Mouse (Mus musculus): Measurements from ENCODE around the gene Thsd7b. TPM values are rescaled to one million over a fixed set of nuclear protein-coding genes. Genes with fewer than 3 reads are reported as not detected.
"Not testable (repeated sequence)": the region's sequence is repeated elsewhere in the genome, so short reads cannot be mapped to it uniquely, and the experiment has no call there.

Thsd7b gene
- total RNA-seq, 2 experiments from 2014 or later, result 0.64 to 0.72 TPM

DNA sequence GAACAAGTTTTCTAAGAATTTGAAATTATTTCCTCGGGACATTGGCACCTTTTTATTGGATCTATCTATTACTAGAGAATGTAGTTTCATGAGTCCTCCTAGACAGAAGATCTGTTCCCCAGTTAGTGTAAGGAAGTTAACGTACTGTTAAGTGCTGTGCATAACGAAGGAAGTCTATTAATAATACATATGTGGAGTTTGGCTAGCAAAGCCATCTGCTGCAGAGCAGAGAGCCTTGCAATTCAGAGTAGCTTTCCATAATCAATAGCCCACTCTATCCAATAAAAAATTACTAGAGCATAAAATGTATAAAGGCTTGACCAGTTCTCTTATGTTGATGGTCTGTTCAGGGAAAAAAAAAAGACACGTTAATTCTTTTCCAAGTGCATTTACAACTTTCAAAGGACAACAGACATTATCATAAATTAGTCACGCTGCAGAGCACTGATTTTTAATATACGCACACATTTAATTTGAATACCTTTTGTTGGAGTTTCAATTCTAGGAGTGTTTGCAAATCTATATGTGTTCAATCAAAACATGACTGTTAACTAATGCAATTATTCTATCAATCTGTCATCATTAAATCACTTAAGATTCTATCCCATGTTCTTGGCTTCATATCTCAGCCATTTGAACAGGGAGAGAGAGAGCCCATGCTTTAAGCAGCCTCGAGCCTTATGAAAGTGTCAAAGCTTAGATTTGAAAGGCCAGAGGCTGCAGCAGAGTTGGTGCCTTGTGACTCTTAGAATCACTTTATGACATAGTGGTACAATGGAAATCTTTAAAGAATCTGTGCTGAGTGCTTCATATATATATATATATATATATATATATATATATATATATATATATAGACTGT lies 346.6 kb downstream of the Thsd7b start:
- DNase-seq, result no peak
- intact Hi-C loops (cut with DNase I), result no loop called here

DNA sequence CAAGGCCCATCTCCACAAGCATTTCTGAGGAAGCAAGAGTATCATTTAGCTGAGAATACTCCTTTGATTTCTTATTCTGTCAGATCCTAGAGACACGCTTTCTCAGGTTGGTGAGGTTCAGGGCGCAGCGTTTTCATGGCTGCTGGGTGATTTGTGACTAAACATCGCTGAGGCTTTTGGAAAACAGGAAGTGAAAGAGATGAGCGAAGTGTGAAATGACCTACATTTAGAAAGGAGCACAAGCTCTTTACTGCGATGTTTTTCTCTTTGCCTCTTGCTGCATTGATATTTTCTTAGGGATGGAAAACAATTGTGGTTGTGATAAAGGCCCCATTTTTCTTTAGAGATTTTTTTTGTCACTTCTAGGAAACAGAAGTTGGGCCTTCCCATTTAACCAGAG lies 351.4 kb downstream of the Thsd7b start:
- intact Hi-C loops (cut with DNase I), result no loop called here
- no peak for DNase-seq

DNA sequence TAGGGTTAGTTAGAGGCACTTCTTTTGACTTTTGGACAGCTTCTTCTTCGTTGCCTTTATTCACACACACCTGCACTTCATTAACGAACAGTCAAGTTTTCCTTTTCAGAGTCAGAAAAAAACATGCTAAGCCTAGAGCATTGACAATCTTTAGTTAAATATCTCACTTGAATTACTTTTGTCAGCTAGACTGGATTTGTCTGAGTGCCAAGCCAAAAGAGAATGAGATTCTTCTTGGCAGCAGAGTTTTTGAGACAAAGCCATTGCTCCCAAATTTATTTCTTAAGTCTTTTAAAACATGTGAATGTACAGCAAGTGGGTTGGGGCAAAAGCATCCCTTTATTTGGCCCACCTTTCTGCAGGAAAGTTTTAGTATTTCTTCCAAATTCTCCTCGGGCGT lies 362.0 kb downstream of the Thsd7b start:
- DNase-seq, result no peak
- intact Hi-C loops (cut with DNase I), result no loop called here

DNA sequence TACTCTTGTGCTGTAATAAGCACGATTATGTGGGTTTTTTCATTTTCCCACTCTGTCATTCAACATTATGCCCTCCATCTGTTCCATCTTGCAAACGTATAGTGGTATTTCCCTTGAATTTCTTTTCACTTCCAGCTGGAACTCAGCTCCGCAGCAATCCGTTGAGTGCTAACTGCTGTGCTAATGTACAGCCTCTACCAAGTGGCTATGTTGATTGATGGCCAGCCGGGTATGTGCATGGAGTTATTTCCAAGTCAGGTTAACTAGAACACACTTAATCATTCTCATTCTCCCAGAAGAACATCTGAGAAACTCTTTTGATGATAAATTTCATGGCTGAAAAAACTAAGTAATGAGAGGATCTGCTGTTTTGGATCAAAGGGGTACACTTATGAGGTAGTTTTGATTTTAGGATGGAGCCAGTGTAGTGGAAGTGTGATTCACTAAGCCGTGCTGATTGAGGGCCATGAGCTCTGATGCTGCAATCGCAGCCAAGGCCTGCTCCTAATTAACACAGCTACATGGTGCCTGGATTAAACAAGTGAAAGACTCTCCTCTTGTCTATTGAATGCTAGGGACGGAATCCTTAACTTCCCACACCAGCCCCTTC lies 371.3 kb downstream of the Thsd7b start:
- intact Hi-C loops (cut with DNase I), result no loop called here
- DNase-seq, result no peak

DNA sequence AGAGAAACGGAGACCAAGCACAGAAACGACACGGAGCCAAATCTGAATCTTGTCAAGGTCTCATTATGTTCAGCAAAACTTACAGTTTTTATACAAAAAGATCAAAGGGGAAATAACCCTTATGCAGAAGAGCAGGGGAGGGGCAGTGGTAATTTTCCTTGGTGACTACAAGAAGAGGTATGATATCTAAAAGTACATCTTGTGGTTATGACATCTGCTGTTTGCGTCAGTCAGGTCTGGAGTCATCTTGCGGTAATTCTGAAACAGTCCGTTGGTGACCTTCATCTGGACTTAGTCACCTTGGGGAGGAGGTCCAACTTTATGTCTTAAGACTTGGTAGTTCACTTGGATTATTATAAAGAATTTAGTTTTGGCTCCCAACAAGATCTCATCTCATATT lies 378.3 kb downstream of the Thsd7b start:
- DNase-seq; intact Hi-C loops (cut with DNase I): not testable (repeated sequence)

DNA sequence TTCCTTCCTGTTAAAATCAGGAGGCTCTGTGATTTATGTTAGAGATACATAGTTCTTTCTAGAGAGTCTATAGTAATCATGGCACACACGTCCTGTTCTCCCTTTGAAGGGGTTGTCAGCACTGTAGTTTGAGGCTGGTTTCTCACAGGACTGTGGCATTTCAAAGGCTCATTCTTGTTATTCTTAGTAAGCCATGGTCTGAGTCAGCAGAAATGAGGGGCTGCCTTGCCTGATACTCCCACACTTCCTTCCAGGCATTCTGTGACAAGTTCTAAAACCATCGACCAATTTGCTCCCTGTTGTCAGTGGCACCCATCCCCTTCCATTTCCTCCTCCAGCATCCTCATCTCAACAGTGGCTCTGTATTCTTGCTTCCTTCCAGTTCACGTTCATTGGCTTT lies 384.9 kb downstream of the Thsd7b start:
- DNase-seq, result no peak
- intact Hi-C loops (cut with DNase I), result no loop called here

DNA sequence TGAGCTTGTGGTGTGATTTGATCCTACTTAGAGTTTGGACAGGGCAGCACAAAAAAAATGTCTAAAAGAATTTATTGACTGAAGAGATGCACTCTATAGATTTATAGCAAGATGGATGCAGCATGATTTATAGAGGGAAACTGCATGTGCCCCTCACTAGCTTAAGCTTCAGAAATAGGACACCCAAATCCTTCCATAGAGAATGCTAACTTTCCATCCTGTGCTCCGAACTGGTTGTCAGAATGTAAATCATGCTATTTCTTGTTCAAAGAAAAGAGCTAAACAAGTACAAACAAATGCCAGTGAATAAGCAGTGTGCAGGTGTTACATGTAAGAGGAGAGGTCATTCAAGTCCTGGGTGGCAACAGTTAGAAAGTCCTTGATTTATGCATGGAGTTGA lies 402.8 kb downstream of the Thsd7b start:
- intact Hi-C loops (cut with DNase I), result no loop called here
- DNase-seq, result no peak

DNA sequence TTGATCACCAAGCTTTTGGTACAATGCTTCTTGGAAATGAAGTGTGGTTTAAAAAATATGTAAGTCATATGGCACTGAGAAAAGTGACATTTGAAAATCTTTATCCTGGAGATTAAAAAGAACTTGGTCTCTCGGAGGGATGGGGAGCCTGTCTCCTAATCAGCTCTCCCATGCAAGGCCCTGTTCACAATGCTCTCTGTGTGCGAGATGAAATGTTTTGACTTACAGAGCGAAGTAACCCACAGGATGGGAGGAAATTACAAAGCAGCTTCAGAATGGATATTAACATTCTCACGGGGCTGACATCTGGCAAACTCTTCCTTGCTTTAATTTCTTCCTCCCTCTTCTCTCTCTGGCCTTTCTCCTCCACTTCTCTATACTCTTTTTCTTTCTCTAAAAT lies 405.7 kb downstream of the Thsd7b start:
- intact Hi-C loops (cut with DNase I), result no loop called here
- no peak for DNase-seq

DNA sequence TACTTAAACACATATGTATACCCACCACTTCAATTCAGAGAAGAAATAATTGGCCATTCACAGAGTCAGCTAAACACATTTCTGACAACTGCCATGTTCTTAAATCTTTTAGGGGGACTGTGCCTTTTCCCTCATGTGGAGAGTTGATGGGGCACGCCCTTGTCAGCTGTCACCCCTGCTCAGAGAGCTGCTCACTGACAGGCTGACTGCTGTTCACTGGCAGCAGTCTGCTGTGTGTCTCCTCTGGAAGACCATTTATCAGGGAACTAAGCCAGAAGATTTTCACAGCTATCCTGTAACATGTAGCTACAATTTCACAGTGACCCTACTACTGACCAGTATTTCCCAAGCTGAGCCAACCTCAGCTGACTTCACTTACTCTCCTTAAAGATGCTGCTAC lies 432.6 kb downstream of the Thsd7b start:
- intact Hi-C loops (cut with DNase I), result no loop called here
- no peak for DNase-seq

DNA sequence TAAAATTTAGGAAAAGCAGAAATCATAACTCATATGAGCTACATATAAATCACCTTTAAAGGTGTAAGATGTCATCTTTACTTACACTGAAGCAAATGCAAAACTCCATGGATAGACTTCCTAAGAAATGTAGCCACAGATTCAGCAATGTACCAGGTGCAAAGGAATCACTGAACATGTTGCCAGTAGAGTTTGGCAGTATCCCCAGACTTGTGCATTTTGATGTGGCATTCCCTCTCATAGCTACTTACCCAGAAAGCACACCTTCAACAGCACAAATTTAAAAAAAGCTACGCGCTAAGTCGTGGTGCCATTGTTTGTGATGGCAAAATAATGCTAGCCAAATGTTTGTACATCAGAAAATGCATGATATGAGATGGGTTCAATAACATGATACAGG lies 439.6 kb downstream of the Thsd7b start:
- no peak for DNase-seq
- intact Hi-C loops (cut with DNase I), result loop anchor here (10.0 kb wide), 1 partner anchor 228 kb away; no protein-coding TSS in a partner anchor

DNA sequence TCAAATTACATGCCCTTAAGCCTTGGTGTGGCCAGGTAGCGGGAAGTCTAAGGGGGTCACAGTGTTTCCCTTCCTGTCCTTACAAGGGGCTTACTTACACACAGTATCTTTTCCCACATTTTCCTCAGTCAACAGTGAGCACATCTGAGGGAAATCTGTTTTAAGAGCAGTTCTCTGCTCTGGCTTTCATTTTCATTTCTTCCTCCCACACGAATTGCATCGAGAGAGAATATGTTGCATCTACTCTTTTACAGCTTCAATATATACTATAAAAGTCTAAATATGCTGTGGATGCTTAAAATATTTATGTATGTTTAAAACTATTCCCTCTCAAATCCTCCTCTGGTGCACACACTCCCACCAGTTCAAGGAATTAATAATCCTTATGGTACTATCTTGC lies 440.5 kb downstream of the Thsd7b start:
- no peak for DNase-seq
- intact Hi-C loops (cut with DNase I), result loop anchor here (10.0 kb wide), 1 partner anchor 229 kb away; no protein-coding TSS in a partner anchor

DNA sequence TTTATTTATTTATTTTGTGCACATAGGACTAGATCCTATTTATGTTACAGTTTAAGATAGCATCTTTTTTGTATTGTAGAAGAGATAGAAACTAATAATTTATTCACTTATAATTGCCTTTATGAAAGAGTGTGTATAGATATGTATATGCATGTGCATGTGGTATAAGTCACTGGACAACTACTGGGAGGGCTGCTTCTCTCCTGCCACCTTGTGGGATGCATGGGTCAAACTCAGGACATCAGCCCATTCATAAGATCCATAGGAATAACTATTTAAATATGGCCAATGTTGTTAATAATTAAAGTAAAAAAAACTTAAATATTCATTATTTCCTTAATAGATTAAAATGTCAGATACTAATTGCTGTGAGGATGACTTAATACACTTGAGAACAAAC lies 446.5 kb downstream of the Thsd7b start:
- intact Hi-C loops (cut with DNase I), result loop anchor here (10.0 kb wide), 1 partner anchor 235 kb away; no protein-coding TSS in a partner anchor

DNA sequence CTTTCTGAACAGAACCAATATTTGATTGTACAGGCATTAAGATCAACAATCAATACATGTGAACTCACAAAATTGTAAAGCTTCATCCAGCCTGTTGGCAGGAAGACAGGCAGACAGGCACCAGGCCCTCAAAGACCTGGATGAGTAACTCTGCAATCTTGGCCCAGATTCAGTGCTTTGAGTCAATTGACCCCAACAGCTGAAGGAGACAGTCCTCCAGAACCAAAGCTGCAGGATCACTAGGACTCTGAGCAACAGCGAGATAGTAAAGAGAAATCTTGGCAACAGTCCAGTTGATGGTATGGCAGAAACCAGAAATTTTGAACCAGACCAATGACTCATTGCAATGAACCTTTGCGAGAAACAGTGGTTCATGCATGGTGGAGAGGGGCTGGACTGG lies 458.9 kb downstream of the Thsd7b start:
- intact Hi-C loops (cut with DNase I), result no loop called here

More for the DNA sequence above, 446.5 kb downstream of the Thsd7b start:
- DNase-seq, result no peak

DNA sequence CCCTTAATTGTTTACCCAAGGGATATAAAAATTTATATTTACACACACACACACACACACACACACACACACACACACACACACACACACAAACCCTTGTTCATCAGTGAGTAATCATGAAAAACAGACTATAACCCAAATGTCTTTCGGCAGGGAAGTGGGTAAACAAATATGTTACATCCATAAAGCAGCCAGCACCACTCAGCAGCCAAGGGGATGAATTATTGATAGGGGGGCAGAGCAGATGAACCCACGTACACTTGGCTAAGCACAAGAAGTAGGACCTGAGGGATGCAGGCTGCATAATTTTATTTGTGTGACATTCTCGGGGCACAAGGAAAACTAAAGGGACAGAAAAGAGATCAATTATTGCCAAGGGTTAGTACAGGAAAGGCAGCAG lies 474.5 kb downstream of the Thsd7b start:
- intact Hi-C loops (cut with DNase I), result no loop called here

More for the DNA sequence above, 458.9 kb downstream of the Thsd7b start:
- DNase-seq, result no peak

DNA sequence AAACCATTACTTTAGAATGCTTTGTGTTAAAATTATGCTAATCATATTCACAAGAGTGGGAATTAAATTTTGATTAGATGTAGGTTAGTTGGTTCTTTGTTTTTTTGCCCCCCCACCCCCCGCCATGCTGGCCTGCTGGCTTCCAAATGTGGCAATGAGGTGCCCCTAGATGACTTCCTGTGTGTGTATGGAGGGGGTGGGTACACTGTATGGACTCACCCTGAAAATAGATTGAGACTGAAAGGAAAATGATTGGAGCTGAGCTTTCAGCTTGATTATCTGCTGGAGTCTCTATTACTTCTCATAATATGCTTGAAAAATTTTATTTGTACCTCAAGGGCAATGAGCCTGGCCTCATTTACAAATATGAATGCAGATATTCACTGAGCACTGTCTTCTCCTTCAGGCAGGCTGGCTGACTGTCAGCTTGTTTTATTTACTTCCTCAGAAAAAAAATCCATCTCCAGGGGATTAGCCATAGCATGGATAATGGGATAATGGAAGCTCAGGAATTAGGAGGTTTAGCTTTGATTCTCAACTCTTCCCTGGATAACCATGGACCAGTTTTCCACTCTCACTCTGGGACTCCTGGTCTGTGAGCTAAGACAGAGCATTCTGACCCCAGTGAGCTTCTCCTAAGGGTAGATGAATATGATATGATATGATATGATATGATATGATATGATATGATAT lies 483.6 kb downstream of the Thsd7b start:
- DNase-seq, result no peak
- intact Hi-C loops (cut with DNase I), result no loop called here

More for the DNA sequence above, 474.5 kb downstream of the Thsd7b start:
- no peak for DNase-seq

DNA sequence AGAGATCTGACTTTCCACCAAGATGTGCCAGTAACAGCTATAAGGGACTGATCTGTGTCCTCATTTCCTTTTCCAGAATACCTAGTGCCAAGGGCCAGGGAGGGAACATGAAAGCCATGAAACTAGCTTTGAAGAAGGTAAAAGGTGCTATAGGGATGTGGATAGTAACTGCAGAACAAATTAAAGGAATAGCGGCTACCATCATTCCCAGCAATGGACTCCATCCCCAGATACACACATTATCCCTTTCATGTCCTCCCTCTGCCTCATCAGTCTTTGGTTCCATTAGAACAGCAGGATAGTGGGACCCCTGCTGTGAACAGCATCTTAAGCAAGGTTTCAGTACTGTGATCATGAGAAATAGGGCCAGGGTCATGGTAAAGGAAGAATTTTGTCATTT lies 485.9 kb downstream of the Thsd7b start:
- DNase-seq, result no peak

DNA sequence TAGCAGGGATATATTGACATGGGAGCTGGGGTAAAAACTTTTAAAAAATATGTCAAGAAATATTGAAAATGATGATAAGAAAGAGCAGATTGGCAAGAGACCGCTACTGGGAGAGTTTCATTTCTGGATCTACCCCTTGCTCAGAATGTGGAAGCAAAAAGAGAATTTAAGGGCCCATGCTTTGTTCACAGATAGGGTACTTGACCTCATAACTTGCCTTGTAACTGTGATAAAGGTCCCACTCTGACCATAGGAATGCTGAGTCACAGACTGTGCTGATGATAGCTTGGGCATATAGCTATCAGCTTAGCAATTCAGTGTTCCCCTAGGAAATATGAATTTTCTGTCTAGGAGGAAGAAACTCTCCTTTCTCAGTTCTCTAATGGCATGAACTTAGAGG lies 488.1 kb downstream of the Thsd7b start:
- DNase-seq, result no peak
- intact Hi-C loops (cut with DNase I), result no loop called here

More for the DNA sequence above, 485.9 kb downstream of the Thsd7b start:
- intact Hi-C loops (cut with DNase I), result no loop called here

DNA sequence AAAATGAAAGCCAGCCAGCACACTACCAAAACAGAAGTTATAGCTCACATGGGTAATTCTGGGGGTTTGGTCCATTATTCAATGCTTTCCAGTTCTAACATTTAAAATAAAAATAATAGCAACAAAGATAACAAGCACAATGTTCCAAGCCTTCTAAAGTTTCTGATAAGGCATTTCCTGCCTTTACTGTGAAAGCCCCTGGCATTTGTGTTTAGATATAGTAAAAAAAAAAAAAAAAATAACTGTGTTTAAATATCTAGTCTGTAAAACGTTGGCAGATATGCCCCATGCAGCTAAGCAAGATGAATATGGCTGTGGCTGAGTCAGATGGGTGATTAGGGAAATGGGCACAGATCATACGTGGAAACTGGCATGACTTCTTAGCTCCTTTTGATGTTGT lies 491.6 kb downstream of the Thsd7b start:
- intact Hi-C loops (cut with DNase I), result no loop called here
- no peak for DNase-seq

DNA sequence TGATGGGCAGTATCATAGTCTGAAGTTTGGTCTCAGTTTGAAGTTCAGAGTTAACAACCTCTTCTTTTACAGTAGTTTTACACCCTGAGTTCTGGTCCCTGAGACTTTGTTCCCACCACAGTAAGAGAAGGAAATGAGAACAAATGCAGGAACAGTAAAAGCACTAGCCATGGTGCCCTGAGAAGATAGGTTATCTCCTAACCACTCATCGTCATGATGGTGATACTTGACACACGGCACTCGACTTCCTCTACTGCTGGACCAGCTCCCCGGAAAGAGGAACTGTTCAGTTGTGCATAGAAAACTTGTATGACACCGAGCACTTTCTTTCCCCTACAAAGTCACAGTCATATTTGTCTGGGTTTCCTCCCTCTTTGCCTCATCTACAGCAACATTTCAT lies 504.0 kb downstream of the Thsd7b start:
- DNase-seq, result no peak
- intact Hi-C loops (cut with DNase I), result no loop called here

DNA sequence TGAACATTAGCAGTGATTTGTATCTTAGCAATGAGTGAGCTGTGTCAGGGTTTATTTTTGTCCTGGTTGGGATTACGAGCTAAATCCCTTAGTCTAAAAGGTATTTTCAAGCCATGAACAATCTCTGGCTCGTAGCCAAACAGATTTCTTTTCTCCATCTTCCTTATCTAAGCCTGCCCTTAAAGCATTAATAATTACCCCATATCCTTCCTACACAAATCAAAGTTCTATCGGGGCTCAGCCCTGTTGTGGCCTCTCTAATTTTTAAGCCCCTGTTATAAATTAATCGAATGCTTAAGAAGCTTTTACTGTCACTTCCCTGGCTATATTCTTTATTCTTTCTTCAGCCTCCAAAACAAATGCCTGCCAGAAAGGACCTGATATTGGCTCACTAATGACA lies 506.4 kb downstream of the Thsd7b start:
- intact Hi-C loops (cut with DNase I), result no loop called here
- no peak for DNase-seq

DNA sequence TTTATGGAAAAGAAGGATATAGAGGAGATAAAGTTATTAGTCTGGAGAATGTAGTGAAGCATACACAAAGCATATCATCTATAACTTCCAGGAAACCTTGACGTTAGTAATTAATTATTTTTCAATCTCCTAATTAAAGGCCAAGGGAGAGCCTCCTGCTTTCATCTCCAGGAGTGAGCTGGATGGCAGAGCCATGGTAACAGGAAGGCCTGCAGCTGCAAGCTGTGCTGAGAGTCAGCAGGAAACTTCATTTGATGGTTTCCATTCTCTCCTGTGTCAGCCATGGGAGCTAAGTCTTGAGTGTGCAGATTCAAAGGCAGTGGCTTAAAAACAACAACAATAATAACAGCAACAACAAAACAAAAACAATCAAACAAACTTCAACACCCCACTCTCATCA lies 507.5 kb downstream of the Thsd7b start:
- intact Hi-C loops (cut with DNase I), result no loop called here
- DNase-seq, result no peak

DNA sequence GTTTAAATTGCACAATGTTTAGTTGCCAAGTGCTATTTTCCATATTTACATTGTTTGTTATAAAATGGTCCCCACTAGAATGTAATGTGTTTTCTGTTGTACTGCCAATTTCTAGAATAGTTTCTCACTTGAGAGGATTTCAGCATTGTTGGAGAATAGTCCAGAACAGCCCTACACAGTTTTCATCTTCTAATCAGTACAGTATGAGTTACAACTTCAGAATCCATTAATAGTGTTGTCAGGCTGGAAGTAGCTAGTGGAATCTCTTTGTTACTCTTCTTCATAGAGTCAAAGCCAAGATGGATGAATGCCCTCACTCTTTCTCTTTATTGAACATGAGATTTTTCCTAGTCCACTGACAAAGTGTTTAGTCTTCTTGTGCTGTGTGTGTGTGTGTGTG lies 525.4 kb downstream of the Thsd7b start:
- DNase-seq, result no peak
- intact Hi-C loops (cut with DNase I), result no loop called here
